Mouse (Mus musculus) hematopoietic stem cell, adult 5-6 weeks (primary cell): ENCODE data around the gene Ms4a3. TPM values are rescaled to one million over a fixed set of nuclear protein-coding genes. Genes with fewer than 3 reads are reported as not detected.

ENCODE experiments used
- ATAC-seq, 2 experiments: fragments of 125-278 bp in 1 of 2; replicated peaks in 1 of 2; 2 replicates each; pipeline ENCODE4 v1.8.0; 2016 to 2017; ENCODE audit warnings: inconsistent platforms in 2 of 2, mild to moderate bottlenecking in 2 of 2, moderate number of reproducible peaks in 2 of 2, low read depth in 1 of 2, moderate TSS enrichment in 1 of 2; ENCODE audit not compliant: low FRiP score in 2 of 2, poor library complexity in 2 of 2, severe bottlenecking in 2 of 2, insufficient read depth in 1 of 2, low TSS enrichment in 1 of 2
- total RNA-seq: library from RNA; stranded (forward); fragments of 172-1452, 232-1000 nt; gene quantifications from 2 replicates; pipeline ENCODE4 v1.2.3, GENCODE M21; 2017

Gene Ms4a3
- total RNA-seq = 17.6 and 52.5 TPM in 2 replicates

DNA sequence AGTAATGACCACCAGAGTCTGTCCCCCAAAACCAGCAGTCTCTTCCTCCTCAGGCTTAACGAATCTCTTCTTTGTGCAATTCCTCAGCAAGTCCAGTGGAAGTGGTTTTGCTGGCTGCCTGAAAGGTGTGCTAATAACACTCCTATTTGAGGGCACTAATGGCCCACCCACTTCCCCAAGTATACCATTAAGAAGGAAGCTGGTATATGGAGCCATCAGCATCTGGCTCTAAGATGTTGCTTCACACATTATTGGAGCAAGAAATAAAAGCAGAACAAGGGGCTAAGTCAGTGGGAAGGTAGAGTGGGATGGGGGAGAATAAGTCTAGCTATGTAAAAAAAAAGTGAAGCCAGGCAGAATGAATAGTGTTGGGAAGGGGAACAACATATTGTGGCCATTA, at the start of gene Ms4a3:
Gene Ms4a3, minus strand, starts transcription at position 120 of the 400 bp plus-strand sequence.
- peak in 1 of 2 experiments; percentile 83; a peak in 2 of 4 replicates for ATAC-seq

DNA sequence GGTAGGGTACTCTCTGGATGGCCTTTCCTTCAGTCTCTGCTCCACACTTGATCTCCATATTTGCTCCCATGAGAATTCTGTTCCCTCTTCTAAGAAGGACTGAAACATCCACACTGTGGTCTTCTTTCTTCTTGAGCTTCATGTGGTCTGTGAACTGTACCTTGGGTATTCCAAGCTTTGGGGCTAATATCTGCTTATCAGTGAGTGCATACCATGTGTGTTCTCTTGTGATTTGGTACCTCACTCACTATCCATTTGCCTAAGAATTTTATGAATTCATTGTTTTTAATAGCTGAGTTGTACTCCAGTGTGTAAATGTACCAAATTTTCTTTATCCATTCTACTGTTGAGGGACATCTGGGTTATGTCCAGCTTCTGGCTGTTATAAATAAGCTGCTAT, 20.9 kb upstream of the Ms4a3 start:
- ATAC-seq = no peak

GRCm38 (mm10) chr19:11660459-11660858, 19.8 kb upstream of the Ms4a3 start, which contains the start of gene Oosp2:
TSS of gene Oosp2 (minus strand) at chr19:11660559.
- ATAC-seq = no peak

- ATAC-seq = peak in 1 of 2 experiments; percentile 29; a peak in 1 of 4 replicates
Measured at GRCm38 (mm10) chr19:11659142-11659541, 18.5 kb upstream of the Ms4a3 start.

DNA sequence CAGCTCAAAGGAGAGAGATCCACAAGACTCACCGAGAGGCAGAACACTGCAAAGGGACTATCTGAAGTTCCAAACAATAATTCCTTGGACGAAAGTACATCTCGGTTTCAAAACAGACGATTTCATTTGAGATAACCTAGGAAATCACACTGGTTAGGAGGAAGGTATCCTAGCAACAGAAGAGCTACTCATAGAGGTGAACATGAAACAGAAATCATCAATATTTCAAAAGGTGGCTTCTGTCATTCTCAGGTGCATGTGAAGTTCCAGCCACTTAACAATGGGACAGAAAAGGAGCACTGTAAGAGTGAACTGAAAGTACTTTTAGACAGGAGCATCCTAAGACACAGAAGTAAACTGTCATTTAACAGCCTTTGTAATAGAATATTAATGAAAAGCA, 8.9 kb upstream of the Ms4a3 start:
- no peak for ATAC-seq

DNA sequence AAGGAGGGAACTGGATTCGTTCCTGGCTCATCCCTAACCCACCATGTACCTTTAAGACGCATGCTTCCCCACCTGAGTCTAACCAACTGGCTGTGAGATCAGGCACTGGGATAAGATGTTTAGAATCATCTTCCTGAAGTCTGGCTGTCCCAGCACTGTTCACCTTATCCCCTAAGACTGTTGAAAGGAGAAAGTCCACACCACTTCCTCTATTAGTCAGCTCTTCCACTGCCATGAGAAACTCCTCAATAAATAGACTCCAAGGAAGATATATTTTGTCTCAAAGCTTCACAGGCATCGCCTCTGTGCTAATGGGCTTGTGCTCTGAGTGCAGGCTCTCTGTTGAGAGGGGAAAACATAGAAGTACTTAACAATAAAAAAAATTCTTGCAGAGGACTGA, 5.5 kb upstream of the Ms4a3 start:
- no peak for ATAC-seq

GRCm38 (mm10) chr19:11639038-11639437, 1.6 kb downstream of the Ms4a3 start:
- ATAC-seq = no peak

- ATAC-seq = peak; percentile 69 to 82
Measured at GRCm38 (mm10) chr19:11635572-11635971, 5.1 kb downstream of the Ms4a3 start.

DNA sequence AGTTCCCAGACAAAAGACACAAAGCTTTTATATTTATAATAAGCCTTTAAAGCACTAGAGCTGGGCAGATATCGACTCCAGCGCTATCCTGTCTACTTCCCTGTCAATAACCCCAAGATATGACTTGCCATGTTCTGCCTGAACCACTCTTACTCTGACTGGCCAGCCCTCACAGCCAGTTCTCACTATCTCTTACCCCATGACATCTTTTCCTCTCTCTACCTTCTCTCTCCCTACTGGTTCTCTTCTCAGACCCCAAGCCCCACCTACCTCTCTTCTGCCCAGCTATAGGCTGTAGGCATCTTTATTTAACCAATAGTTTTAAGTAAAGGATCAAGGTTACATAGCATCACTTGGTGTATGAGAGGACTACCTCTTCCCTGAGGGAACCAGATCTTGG, 6.3 kb downstream of the Ms4a3 start:
- no peak for ATAC-seq

DNA sequence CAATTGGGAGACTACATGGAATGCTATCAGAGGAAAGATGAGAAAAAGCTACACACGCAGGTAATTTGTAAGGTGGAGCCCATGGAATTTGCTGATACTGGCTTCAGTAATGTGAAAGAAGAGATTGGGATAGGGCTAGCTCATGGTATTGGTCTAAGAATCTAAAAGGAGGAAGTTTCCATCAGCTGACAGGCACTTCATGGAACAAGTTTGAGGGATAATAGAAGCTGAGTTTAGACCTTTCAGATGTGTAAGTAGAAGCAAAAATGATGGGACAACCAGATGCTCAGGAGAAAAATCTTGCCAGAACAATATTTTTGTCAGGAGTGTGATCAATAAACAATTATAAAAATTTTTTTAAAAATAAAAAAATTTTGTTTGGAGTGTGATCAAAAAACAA, 6.9 kb downstream of the Ms4a3 start:
- ATAC-seq = 0 out of 4 replicates have a peak, but pooled peaks of 1 of the 2 experiments have one; percentile 27

DNA sequence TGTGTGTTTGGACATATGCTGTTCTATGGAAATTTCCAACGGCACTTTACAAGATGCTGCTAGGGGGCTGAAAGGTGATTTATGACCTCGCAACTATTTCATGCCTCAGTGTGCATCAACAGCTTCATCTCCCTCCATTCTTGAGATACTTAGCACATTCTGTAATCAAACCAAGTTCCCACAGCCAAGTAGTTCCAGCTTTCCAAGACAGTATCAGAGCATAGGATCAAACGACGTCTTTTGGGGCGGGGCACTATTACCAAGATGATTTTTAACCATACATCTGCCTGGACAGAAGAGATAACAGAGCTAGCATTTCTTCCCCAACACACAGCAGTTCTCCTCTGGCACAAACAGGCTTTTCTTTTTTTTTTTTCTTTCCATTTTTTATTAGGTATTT, 15.4 kb downstream of the Ms4a3 start:
- ATAC-seq = no peak

- no peak for ATAC-seq
Measured at GRCm38 (mm10) chr19:11624800-11625199, 15.9 kb downstream of the Ms4a3 start.

GRCm38 (mm10) chr19:11623551-11623950, 17.1 kb downstream of the Ms4a3 start, which contains the start of gene Ms4a2:
TSS of gene Ms4a2 (minus strand) at chr19:11623719.
- no peak for ATAC-seq

GRCm38 (mm10) chr19:11617983-11618382, 22.7 kb downstream of the Ms4a3 start:
- no peak for ATAC-seq

DNA sequence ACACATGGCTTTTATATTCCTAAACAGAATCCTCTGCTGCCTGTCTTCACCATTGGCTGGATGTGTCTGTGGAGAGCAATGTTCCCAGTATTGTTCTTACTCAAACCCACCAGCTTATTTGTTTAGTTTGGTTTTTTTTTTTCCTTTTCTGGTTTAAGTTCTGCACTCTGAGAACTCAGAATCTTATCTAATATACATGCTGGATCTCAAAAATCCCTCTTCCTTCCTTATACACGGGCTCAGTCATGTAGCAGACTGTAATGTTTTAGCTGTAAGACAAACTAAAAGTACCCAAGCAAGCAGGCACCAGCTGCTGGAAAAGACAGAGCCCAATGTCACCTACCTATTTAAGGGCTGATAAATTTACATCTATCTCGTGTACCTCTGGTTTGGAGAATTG, 25.8 kb downstream of the Ms4a3 start:
- no peak for ATAC-seq

- ATAC-seq = no peak
Measured at GRCm38 (mm10) chr19:11613776-11614443, 26.7 kb downstream of the Ms4a3 start.

- peak; percentile 57 to 63 for ATAC-seq
Measured at GRCm38 (mm10) chr19:11613084-11613483, 27.6 kb downstream of the Ms4a3 start.

DNA sequence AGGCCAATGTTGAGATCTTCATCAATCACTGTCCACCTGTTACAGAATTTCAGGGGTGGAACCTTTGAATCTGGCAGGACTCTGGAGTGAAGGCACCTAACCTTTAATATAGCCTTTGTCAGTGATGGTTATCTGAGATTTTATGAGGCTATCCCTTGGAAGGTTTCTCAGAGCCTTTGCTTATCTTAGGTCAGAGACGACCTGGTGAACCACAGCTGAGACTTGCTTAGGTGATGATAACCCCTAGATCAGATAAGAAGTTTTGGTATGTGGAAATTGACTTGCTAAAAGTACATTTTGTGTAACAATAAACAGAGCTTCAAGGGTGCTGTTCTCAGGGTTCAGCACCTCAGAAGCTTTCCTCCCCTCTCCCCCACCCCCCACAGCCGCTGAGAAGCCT, 28.4 kb downstream of the Ms4a3 start:
- no peak for ATAC-seq

- peak; percentile 51 to 58; a peak in 3 of 4 replicates for ATAC-seq
Measured at GRCm38 (mm10) chr19:11611541-11611945, 29.1 kb downstream of the Ms4a3 start.
